ENCODE assay signal across 11 mouse cellular contexts in the genomic region with DNA sequence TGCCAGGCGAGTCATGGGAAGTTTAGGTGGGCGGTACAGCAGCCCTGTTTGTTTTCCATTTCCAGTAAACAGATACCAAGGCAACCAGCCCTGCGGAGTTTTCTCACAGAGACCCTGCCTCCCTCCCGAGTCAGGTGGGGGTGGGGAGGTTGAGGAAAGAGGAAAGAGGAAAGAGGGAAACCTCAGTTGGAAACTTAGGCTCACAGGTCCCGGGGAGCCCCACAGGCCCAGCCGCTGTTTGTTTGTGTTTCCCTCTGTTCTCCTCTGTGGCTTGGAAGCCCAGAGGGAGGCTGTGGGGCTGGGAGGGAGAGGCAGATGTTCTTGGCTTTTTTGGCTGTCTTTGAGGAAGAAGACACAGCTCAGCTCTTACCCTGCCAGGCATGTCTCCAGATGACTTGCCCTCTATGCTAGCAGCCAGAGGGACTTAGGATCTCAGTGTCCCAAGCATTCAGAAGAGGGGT. TPM values are rescaled to one million over a fixed set of nuclear protein-coding genes. Genes with fewer than 3 reads are reported as not detected.
DNase-seq lines count a peak whose midpoint lies in the region; ATAC-seq and TF ChIP-seq lines count a peak whose summit lies in the region.
"Had no signal": no experiment of that assay in that cellular context is flagged by ENCODE, and none has a peak within 500 bp of the region (broad histone marks: within the 10 kb centered on the region; RNA-seq: fewer than 3 reads in every experiment).

No protein-coding gene starts in this region.

- no peak overlapping the region for H3K4me2 ChIP-seq in kidney, postnatal 0 days (ENCODE audit: low read length)
- H3K4me2 ChIP-seq in kidney, embryonic 16.5 days (replicated peaks; ENCODE audit: low read depth, low read length): no peak overlapping the region
- no peak overlapping the region for H3K4me2 ChIP-seq in lung, embryonic 14.5 days
- no peak overlapping the region for H3K4me2 ChIP-seq in neural tube, embryonic 15.5 days

- no peak for DNase-seq in kidney, postnatal 0 days (ENCODE audit: low spot score)
- DNase-seq in Muller cell, postnatal 12 days (ENCODE audit: inconsistent ontology term): peak; percentile 72
- peak; percentile 77 for DNase-seq in gastrocnemius, adult 2 months
- DNase-seq in lung, embryonic 14.5 days: peak; percentile 36
- DNase-seq in cerebellum, postnatal 4 days (ENCODE audit: low spot score in 2 of 2): no peak
- no peak for DNase-seq in adrenal gland, postnatal 25 days
- DNase-seq: left cerebral cortex, postnatal 4 days; thymus, postnatal 4 days had no signal

- H3K9ac ChIP-seq in kidney, postnatal 0 days (ENCODE audit: low read depth, low read length): peak overlapping the region; percentile 27; the same call in 1 of the 2 replicates
- H3K9ac ChIP-seq in kidney, embryonic 16.5 days (replicated peaks; ENCODE audit: low read length): no peak overlapping the region
- H3K9ac ChIP-seq in lung, embryonic 14.5 days: no peak overlapping the region
- H3K9ac ChIP-seq in neural tube, embryonic 15.5 days (replicated peaks): no peak overlapping the region

- intact Hi-C loops in gastrocnemius, adult 2 months (cut with DNase I): no loop called here

- H3K4me3 ChIP-seq in kidney, postnatal 0 days (replicated peaks; ENCODE audit: low read depth, low read length): no peak overlapping the region
- H3K4me3 ChIP-seq in kidney, embryonic 16.5 days (ENCODE audit: low read length): no peak overlapping the region
- H3K4me3 ChIP-seq in gastrocnemius, adult 2 months: peak overlapping the region; percentile 8; the same call in 1 of the 2 replicates
- no peak overlapping the region for H3K4me3 ChIP-seq in lung, embryonic 14.5 days (ENCODE audit: low read depth, low read length)
- no peak overlapping the region for H3K4me3 ChIP-seq in neural tube, embryonic 15.5 days (replicated peaks)

- peaks cover 30% of the 10 kb centered on the region for H3K4me1 ChIP-seq in kidney, postnatal 0 days (replicated peaks; ENCODE audit: insufficient read depth, low read length)
- peaks cover 40% of the 10 kb centered on the region for H3K4me1 ChIP-seq in kidney, embryonic 16.5 days (ENCODE audit: insufficient read depth, low read length)
- peaks cover 44% of the 10 kb centered on the region for H3K4me1 ChIP-seq in lung, embryonic 14.5 days (ENCODE audit: insufficient read depth)
- peaks cover 14% of the 10 kb centered on the region for H3K4me1 ChIP-seq in neural tube, embryonic 15.5 days

- no peaks in the 10 kb centered on the region for H3K36me3 ChIP-seq in kidney, postnatal 0 days (ENCODE audit: insufficient read depth, low read length)
- no peaks in the 10 kb centered on the region for H3K36me3 ChIP-seq in kidney, embryonic 16.5 days (ENCODE audit: insufficient read depth, low read length)
- H3K36me3 ChIP-seq in lung, embryonic 14.5 days (ENCODE audit: insufficient read depth): no peaks in the 10 kb centered on the region
- H3K36me3 ChIP-seq in neural tube, embryonic 15.5 days: no peaks in the 10 kb centered on the region

- peak overlapping the region; percentile 54 for H3K27ac ChIP-seq in kidney, postnatal 0 days
- no peak overlapping the region for H3K27ac ChIP-seq in kidney, embryonic 16.5 days (ENCODE audit: low read length)
- H3K27ac ChIP-seq in gastrocnemius, adult 2 months: peak overlapping the region; percentile 94
- peak overlapping the region; percentile 70 for H3K27ac ChIP-seq in lung, embryonic 14.5 days (ENCODE audit: low read depth)
- H3K27ac ChIP-seq in neural tube, embryonic 15.5 days (replicated peaks): no peak overlapping the region

- H3K9me3 ChIP-seq in kidney, postnatal 0 days (replicated peaks; ENCODE audit: low read length): no peaks in the 10 kb centered on the region
- no peaks in the 10 kb centered on the region for H3K9me3 ChIP-seq in kidney, embryonic 16.5 days (ENCODE audit: low read length)
- H3K9me3 ChIP-seq in lung, embryonic 14.5 days (ENCODE audit: low read depth, low read length): no peaks in the 10 kb centered on the region
- H3K9me3 ChIP-seq in neural tube, embryonic 15.5 days (replicated peaks): no peaks in the 10 kb centered on the region

- TF ChIP-seq CTCF in kidney, postnatal 0 days (IDR thresholded peaks at IDR 0.05; ENCODE audit: low read depth): no peak
- no peak for TF ChIP-seq CTCF in gastrocnemius, adult 2 months (IDR thresholded peaks at IDR 0.05)
- no peak for TF ChIP-seq CTCF in lung, embryonic 14.5 days (IDR thresholded peaks at IDR 0.05; ENCODE audit: low read depth)

- WGBS in kidney, postnatal 0 days: 41% methylated on average over 6 of the region's 6 CpGs
- 38% methylated on average over 6 of the region's 6 CpGs for WGBS in kidney, embryonic 16.5 days
- WGBS in lung, embryonic 14.5 days: 17% methylated on average over 6 of the region's 6 CpGs
- 43% methylated on average over 6 of the region's 6 CpGs for WGBS in neural tube, embryonic 15.5 days

- no peak for ATAC-seq in kidney, postnatal 0 days (replicated peaks; ENCODE audit: low FRiP score, low read depth)
- no peak for ATAC-seq in kidney, embryonic 16.5 days (ENCODE audit: low FRiP score, low TSS enrichment)
- ATAC-seq in lung, embryonic 14.5 days (ENCODE audit: insufficient read depth): no peak
- ATAC-seq in neural tube, embryonic 15.5 days (ENCODE audit: low FRiP score): no peak

- no peaks in the 10 kb centered on the region for H3K27me3 ChIP-seq in kidney, postnatal 0 days (ENCODE audit: insufficient read depth, low read length)
- no peaks in the 10 kb centered on the region for H3K27me3 ChIP-seq in kidney, embryonic 16.5 days (ENCODE audit: insufficient read depth, low read length)
- H3K27me3 ChIP-seq in lung, embryonic 14.5 days (ENCODE audit: insufficient read depth, low read length): no peaks in the 10 kb centered on the region
- H3K27me3 ChIP-seq in neural tube, embryonic 15.5 days (replicated peaks): peaks cover 6% of the 10 kb centered on the region; the same call in 1 of the 2 replicates

RNA-seq across cellular contexts. Expression of a gene that starts 2.2 kb away (rescaled TPM):
- 0.05 and 0.13 TPM in 2 replicates for polyA plus RNA-seq in kidney, postnatal 0 days (2015; fragmentation: Nextera tagmentation; extraction: Ambion mirVana)
- polyA plus RNA-seq in kidney, embryonic 16.5 days (2015; fragmentation: Nextera tagmentation; extraction: Ambion mirVana): 0.29 and 0.53 TPM in 2 replicates
- total RNA-seq in gastrocnemius, adult 2 months (2021): 1 to 10 TPM; 2.5 to 2.8 TPM
- 0.47 and 0.86 TPM in 2 replicates for polyA plus RNA-seq in lung, embryonic 14.5 days (2014; fragmentation: Nextera tagmentation; extraction: Ambion mirVana)
- 0.23 and 0.26 TPM in 2 replicates for polyA plus RNA-seq in neural tube, embryonic 15.5 days (2015; fragmentation: Nextera tagmentation; extraction: Ambion mirVana)
- 2.0 and 3.4 TPM in 2 replicates for total RNA-seq in adrenal gland, postnatal 25 days (2021)

RNA-seq across cellular contexts. Expression of a gene that starts 28.3 kb away (rescaled TPM):
- 160 and 172 TPM in 2 replicates for polyA plus RNA-seq in kidney, postnatal 0 days (2015; fragmentation: Nextera tagmentation; extraction: Ambion mirVana)
- polyA plus RNA-seq in kidney, embryonic 16.5 days (2015; fragmentation: Nextera tagmentation; extraction: Ambion mirVana): 201 TPM in 2 replicates
- total RNA-seq in gastrocnemius, adult 2 months (2021): 10 to 100 TPM; 12.4 to 19.2 TPM
- polyA plus RNA-seq in lung, embryonic 14.5 days (2014; fragmentation: Nextera tagmentation; extraction: Ambion mirVana): 179 and 191 TPM in 2 replicates
- polyA plus RNA-seq in neural tube, embryonic 15.5 days (2015; fragmentation: Nextera tagmentation; extraction: Ambion mirVana): 209 and 222 TPM in 2 replicates
- 97.4 and 117 TPM in 2 replicates for total RNA-seq in adrenal gland, postnatal 25 days (2021)

RNA-seq across cellular contexts. Expression of a gene that starts 41.8 kb away (rescaled TPM):
- 7.9 and 9.2 TPM in 2 replicates for polyA plus RNA-seq in kidney, postnatal 0 days (2015; fragmentation: Nextera tagmentation; extraction: Ambion mirVana)
- 9.4 and 11.9 TPM in 2 replicates for polyA plus RNA-seq in kidney, embryonic 16.5 days (2015; fragmentation: Nextera tagmentation; extraction: Ambion mirVana)
- 1 to 10 TPM; 7.5 to 9.3 TPM for total RNA-seq in gastrocnemius, adult 2 months (2021)
- 11.5 and 11.8 TPM in 2 replicates for polyA plus RNA-seq in lung, embryonic 14.5 days (2014; fragmentation: Nextera tagmentation; extraction: Ambion mirVana)
- polyA plus RNA-seq in neural tube, embryonic 15.5 days (2015; fragmentation: Nextera tagmentation; extraction: Ambion mirVana): 2.4 and 5.4 TPM in 2 replicates
- total RNA-seq in adrenal gland, postnatal 25 days (2021): 44.0 and 53.3 TPM in 2 replicates

RNA-seq across cellular contexts. Expression of a gene that starts 48.0 kb away (rescaled TPM):
- 0.21 and 0.42 TPM in 2 replicates for polyA plus RNA-seq in kidney, postnatal 0 days (2015; fragmentation: Nextera tagmentation; extraction: Ambion mirVana)
- 0.24 and 0.28 TPM in 2 replicates for polyA plus RNA-seq in kidney, embryonic 16.5 days (2015; fragmentation: Nextera tagmentation; extraction: Ambion mirVana)
- total RNA-seq in gastrocnemius, adult 2 months (2021): not detected
- 0.12 and 0.13 TPM in 2 replicates for polyA plus RNA-seq in lung, embryonic 14.5 days (2014; fragmentation: Nextera tagmentation; extraction: Ambion mirVana)
- 12.3 and 14.0 TPM in 2 replicates for polyA plus RNA-seq in neural tube, embryonic 15.5 days (2015; fragmentation: Nextera tagmentation; extraction: Ambion mirVana)
- total RNA-seq in adrenal gland, postnatal 25 days (2021): 7.4 and 11.0 TPM in 2 replicates
- polyA plus RNA-seq: gonadal fat pad, adult 2 months had no signal

Comparison
In these comparisons a context has a peak if more than half of its experiments do, and no peak if none do; other contexts are left out.
1. H3K27ac ChIP-seq: peak in kidney, postnatal 0 days (single experiment), gastrocnemius, adult 2 months (single experiment) and lung, embryonic 14.5 days (single experiment); none in kidney, embryonic 16.5 days (single experiment) and neural tube, embryonic 15.5 days (single experiment).
2. DNase-seq: peak in Muller cell, postnatal 12 days (single experiment), gastrocnemius, adult 2 months (single experiment) and lung, embryonic 14.5 days (single experiment); none in kidney, postnatal 0 days (single experiment), cerebellum, postnatal 4 days (0 of 2) and adrenal gland, postnatal 25 days (single experiment).